Mouse (Mus musculus): ENCODE data around the gene Zfp110.
"Not testable (repeated sequence)": the region's sequence is repeated elsewhere in the genome, so short reads cannot be mapped to it uniquely, and the experiment has no call there.

Gene Zfp110

DNA sequence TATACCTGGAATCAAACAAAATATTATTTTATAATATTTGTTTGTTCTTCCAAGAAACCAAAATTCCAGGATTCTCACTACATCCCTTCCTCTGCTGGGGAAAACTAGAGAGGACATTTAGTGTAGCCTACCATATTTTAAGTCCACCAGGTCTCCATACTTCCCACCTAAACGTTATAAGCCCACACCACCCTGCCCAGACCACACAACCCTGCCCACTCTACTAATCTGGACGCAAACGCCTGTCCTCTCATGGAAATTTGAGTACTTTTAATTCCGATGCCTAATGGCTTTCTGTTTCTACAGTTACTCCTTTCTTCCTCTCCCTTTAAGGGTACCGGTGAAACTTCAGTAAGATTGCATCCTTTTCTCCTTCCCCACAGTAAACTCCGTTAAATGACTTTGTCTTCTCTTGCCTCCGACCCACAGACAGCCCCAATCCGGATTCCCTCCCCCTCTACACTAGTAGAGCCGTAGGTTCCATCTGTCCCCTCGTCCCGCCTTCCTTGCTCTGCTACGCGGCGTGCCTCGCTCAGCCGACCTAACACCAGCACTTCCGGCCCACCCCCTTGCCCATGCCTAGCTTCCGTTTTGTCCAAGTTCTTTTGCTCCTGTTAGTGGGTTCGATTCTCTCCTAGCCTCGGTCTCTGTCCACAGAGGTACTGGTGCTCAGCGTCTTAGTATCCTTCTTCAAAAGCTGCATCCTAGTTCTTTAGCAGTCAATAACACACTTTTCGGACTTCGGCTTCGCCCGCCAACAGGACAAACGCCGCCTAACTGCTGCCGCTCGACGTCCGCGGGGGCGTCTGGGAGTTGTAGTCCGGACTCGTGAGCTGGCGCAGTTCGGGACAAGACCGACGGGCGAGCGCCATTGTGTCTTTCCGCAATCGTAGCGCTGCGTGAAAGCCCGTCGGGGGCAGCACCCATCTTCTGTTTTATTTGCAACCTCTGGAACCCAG, at the start of gene Zfp110:
Gene Zfp110 (plus strand): TSS at position 600 of the 959 bp plus-strand sequence.
- peak; percentile 88 for DNase-seq

DNA sequence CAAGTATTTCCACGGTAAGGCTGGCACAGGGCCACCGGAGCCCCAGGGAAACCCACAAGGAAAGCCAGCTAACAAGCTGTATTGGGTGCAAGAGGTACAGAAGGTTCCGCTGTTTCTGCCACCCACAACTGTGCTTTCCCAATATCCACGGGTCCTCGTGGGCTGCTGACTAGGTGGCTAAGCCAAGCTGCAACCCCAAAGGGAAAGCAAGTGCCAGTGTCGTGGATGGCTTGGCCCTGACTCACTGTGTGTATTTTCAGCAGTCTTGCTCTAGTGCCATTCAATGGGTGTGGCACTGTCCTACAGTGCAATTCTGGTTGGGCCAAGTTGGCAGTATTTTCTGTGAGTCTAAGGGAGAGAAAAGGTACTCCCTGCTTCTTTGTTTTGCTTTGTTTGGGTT, 47.2 kb upstream of the Zfp110 start:
- DNase-seq: no peak

DNA sequence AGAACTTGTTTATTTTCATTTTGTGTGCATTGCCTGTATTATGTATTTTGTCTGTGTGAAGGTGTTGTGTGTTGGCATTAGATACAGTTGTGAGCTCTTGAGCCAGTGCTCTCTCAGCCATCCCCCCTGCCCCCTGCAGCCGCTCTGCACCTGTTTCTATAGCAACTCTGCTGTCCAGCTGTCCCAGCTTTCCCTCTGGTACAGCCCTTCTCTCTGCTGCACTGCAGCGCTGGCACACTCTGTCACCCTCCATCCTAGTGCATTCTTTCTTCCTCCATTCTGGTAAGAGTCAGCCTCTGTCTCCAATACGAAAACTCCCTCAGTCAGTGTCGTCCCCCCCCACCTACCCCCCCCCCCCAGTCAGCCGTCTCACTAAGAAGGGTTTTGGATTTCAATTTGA, 46.5 kb upstream of the Zfp110 start:
- DNase-seq: no peak

DNA sequence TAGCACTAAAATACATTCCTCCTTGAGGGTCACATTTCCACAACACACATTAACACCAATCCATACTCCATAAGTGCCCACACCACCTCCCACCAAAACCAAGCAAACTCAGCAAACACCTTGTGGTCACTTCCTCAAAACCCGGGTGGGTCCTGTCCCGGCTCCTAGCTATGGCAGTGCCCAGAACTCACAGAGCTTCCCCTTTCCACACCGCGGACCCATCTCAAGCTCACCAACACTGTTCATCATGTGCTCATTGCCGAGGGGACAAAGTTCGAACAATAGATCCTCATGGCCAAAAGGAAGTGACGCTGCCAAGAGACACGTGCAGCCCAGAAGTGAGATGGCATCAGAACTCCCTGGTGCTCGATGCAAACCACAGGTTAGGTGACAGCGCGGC, 41.9 kb upstream of the Zfp110 start:
- not testable (repeated sequence) for DNase-seq

DNA sequence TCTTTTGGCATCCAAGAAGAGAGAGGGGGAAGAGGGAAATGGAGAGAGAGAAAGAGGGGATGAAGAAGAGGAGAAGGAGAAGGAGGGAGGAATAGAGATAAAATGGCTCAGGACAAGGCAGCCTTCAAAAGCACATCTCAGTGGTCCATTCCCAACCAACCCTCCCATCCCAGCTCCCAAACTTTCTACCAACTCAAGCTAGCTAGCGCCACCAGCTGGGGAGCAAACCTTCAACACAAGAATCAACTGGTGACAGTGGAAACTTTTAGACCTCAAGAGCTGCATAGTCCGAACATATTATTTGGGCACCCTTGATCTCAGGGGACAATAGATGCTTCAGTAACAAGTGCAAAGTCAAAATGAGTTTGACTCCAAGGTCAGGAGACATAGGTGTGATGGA, 36.6 kb upstream of the Zfp110 start:
- DNase-seq: no peak

DNA sequence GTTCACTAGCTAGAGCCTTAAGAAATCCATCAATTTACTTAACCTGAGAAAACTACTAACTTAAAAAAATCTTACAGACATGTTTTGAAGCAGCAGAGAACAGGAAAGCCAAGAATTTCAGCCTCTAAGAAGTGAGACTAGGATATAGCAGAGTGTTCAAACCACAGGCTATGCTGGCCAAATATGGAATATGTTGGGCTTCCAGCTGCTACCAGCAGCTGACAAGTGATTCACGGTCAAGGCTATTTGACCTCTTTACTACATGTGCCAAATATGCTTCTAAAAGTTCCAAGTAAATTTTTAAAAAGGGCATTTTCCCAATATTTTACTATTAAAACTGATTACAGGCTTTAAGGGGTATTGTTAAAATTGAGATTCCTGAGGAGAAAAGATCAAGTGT, 35.0 kb upstream of the Zfp110 start:
- DNase-seq: no peak

DNA sequence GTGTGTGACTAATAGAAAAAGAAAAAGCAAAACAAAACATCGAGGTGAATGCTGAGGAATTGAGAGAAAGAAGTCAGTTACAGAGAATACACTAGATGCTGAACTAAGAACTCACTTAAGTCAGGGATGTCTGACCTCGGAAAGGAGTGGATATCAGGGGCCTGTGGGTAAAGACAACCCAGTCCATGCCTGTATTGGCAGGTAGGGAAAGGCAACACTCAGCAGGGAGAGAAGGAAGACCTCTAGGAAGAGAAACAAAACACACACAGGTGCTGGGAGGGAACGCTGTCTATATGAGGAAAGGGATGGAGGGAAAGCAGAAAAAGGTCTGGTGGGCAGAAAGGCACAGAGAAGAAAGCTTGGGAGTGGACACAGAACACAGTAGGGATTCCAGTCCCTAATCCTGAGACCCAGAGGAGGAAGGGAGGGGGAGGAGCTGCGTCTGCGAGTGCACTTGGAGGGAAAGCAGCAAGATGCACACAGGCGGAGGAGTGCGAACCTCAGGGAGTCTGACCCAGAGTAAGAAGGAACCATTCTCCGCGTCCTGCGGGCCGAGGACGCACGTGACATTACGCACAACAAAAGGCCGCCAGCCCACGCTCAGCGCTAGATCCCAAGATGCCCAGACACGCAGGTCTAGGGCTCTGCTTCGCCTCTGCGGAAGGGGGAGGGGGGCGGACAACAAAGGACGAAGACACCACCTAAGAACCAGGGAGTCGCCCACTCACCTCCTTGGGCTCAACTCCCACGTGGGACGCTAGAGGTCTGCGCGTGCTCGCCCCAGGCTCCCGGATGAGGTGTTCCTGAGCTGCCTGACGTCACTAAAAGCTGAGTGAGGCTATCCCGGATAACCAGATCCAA, 31.5 kb upstream of the Zfp110 start, which contains the start of gene Zscan18:
Gene Zscan18 (minus strand): TSS at position 770 of the 861 bp plus-strand sequence.
- peak; percentile 78 for DNase-seq

DNA sequence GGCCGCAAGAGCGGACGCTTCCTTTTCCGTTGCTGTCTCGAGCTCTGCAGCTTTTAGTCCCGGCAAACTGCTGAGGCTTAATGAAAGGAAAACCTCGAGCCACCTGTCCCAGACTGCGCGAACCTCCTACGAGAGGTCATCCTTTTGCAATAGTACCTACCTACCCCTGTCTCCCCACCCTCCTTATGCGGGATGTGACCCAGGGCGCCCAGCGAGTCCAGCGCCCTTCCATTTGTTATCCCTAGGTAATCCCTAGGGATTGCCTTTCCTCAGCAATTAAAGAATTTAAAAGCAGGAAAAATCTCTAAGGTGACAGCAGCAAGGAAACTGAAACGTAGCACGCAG, 30.9 kb upstream of the Zfp110 start:
- no peak for DNase-seq

DNA sequence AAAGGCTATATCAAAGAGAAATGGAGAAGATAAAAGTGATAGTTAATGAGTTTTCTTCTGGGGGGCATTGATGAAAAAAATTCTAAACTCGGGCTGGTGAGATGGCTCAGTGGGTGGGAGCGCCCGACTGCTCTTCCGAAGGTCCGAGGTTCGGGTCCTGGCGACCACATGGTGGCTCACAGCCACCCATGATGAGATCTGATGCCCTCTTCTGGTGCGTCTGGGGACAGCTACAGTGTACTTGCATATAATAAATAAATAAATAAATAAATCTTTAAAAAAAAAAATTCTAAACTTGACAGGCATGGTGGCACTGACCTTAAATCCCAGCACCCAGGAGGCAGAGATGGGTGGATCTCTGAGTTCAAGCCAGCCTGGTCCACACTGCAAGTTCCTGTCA, 19.0 kb upstream of the Zfp110 start:
- DNase-seq: no peak

DNA sequence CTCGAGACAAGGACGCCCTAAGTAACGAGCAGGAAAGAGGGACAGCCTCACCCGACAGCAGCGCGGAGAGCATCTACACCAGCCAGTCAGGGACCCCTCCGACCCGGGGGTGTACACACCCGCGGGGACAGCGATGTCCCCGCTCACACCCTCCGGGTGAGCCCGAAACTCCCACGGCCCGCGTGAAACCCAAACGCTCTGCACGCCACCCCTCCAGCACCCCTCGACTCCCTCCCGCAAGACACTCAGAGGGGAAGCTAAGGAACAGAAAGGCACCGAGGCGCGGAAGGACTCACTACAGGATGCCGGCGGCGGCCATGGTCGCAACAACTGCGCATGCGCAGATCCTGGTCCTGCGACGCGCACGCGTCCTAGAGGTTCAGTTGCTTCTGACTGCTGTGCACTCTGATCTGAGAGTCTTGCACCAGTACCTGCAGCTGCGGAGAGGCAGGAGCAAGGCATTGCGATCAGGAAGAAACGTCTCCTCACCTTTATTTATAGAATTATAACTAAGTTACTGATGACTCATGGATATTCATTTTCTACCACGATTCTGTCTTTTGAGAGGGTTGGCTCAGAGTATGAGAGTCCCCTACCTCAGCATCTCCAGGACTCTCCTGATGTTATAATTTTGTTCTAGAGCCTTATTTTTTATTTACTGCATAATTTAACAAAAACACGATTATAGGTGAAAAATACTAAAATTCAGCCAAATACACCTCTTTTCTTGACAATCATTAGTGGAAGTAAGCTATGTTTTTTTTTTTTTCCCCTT, 15.9 kb upstream of the Zfp110 start, which contains the start of gene Zfp329:
Gene Zfp329 (minus strand): TSS at position 338 of the 775 bp plus-strand sequence.
- peak; percentile 90 for DNase-seq

DNA sequence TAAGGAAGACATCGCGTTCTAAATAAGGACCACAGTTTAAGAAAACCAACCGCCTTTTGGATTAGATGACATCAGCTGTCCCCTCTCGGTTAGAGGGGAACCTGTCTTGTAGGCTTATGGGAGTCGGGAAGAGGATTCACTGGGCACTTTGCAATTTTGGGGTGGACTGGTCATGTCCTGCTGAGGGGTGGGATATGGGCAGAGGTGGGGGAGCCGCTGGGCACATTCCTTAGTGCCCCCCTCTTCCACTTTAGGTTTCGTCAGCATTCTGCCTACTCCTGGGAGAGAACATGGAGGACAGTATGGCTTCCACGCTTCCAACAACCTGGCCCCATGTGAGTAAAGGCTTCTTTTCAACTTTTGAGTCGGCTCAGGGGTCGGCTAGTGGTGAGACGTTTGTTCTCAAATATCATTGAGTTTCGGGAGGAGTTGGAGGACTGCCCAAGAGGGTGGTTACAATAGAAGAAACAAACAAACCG, 671 bp downstream of the Zfp110 start:
- DNase-seq: no peak

DNA sequence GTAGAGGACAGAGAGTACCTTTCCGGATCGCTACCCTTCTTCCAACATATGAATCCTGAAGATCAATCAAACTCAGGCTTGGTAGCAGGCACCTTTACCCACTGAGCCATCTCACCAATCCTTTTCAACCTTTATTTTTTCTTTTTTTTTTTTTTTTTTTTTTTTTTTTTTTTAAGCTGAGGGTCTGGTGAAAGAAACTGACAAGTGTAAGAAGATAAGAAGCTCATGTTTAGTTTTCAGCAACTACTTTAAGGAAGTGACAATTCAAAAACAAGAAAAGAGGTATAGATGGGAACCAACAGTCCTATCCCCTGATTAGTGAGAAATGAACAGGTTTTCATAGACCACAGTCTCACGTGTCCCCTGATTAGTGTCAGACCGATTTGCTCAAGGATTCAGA, 1.2 kb downstream of the Zfp110 start:
- no peak for DNase-seq

DNA sequence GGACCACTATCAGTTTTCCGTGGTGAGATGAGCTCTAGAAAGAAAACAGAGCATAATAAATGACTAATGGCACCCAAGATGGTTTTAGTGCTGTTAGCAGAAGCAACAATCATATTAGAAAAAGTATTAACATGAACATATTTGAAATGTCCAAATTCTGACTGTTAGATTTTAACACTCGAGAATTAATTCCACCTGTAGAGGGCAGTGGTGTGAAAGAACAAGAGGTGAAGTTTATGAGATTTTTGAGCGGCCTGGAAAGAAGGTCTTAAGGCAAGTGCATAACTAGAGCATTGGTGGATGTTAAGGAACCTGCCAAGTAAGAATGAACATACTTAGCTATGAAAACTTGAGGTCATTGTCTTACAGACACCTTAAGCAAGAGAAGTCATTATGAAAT, 39.7 kb downstream of the Zfp110 start:
- no peak for DNase-seq

DNA sequence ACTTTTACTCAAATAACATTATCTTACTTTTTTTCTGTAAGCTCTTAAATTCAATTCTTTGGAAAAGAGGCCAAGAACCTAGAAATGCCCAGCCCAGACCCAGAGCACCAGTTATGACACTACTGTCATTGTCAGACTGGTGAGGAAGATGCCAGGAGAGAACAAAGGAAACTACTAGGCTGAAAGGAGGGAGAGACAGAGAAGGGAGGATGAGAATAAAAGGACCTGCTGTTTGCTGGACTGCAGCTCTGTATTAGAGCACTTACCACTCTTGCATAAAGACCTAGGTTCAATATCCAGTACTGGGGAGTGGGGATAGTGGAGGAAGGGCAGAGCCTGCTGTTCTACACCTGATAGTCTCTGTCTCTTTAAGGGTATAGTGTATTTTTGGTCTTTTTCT, 45.5 kb downstream of the Zfp110 start:
- no peak for DNase-seq

DNA sequence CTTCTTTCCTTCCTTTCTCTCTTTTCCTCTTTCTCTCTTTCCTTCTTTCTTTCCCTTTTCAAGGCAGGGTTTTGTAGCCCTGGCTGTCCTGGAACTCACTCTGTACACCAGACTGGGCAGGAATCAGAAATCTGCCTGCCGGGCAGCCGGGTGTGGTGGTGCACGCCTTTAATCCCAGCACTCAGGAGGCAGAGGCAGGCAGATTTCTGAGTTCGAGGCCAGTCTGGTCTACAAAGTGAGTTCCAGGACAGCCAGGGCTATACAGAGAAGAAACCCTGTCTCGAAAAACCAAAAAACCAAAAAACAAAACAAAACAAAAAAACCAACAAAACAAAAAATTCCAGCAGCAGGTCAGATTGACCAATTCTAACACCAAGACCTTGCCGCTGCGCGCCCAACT, 45.9 kb downstream of the Zfp110 start:
- not testable (repeated sequence) for DNase-seq

DNA sequence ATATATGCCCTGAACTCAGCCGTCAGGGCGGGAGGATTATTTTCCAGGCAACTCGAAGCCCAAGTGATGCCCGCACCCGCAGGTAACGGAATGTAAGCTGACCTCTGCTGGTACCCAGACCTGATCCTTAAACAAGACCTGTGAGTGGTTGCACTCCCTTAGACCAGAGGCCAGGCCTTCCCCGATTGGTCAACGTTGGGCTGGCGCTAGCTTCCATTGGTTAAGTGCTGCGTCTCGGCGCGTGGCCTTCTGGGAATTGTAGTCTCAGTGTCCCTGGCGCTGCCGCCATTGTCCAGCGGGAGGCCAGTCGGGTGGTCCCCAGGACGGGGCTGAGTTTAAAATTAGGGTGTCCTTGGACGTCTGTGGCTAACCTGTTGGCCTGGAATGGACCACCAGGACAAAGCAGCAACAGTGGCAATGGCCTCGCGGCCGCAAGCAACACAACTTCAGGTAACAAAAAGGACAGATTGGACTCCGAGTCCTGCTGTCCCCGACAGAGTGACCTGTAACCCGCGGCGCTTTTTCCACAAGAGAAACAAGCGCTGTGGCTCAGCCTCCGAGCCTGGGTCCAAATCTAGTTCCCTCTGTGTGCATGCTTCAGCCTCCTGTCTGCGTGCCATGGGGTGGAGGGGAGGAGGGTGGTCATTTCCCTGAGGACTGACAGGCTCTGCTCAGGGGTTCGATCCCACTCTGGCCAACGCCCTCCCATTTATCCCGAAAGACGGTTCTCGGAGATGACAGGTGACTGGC, 46.5 kb downstream of the Zfp110 start, which contains the start of gene Zfp128:
Gene Zfp128 (plus strand): TSS at position 267 of the 750 bp plus-strand sequence.
- peak; percentile 94 for DNase-seq

DNA sequence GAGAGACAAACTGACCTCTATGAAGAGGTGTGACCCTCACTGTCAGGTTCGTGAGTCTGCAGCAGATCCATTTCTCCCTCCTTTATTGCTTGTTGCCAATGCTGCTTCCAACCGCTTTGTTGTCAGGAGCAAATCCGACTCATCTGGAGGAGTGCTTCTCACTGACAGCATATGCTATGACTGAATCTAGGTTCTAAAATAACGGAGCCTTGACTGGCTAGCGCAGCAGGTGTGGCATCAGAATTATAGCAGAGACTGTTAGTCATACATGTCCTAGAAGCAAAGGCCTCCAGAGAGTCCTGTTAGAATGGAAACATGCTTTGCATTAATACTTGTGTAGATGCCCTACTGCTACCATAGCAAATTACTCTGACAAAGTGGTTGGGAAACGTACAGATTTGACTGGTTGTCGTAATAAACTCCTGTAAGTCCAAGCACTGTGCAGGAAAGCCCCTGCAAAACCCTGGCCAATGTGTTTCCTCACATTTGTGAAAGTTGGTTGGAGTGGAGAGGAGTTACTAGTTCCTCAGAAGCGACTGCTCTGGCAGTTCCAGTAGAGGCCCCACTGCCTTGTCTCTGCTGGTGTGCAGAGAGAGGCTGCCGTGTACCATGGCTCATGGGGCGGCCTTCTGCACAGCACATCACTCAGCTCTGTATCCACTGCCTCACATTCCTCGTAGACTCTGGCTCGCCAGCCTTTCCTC, 52.2 kb downstream of the Zfp110 start:
- no peak for DNase-seq

DNA sequence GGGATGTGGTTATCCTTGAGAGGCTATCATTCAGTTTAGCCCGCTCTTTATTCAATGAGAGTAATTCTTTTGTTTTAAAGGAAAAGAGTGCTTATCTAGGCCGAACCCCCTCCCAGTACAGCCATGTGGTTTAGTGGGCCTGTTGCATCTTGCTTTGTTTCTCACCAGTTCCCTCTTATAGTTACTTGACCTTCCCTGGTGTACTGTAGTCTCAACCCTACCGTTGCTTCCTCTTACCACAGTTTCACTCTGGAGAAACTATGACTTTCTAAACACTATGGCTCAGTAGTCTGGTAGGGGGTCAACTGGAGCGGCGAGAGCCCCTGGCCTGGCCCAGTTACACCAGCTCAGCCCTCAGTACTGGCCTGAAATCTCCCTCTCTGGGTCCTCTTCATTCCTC, 53.0 kb downstream of the Zfp110 start:
- no peak for DNase-seq

DNA sequence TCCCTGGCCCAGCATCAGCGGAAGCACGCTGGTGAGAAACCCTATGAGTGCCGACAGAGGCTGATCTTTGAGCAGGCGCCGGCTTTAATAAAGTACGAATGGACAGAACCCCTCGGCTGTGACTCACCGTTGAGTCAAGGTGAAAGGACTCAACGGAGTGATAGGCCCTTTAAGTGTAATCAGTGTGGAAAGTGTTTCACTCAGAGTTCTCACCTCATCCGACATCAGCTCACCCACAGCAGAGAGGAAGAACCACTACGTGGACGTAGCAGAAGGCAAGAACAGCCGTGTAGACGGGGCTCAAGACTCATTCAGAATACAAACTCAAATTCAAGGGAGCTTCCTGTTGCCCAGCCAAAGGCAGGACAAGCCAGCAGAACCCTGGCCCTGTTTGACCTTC, 56.4 kb downstream of the Zfp110 start:
- DNase-seq: no peak

DNA sequence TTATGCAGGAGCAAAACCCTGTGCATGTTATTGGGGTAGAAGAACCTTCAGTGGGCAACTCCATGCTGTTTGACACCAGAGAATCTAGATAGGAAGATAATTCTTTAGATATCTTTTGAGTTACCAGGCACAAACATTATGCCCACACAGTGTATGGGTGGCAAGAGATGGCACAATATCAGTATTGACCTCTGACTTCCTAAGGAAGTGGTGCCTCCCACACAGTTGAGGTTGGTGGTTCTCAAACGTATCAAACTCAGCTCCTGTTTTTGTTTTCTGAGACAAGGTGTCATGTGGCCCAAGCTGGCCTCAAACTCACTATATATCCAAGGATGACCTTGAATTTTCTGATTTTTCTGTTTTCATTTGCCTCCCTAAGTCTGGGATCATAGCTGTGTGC, 56.8 kb downstream of the Zfp110 start:
- DNase-seq: no peak

Data from cerebellum, adult 8-10 months (tissue).